Mouse (Mus musculus): ENCODE data around the gene Plau.

DNA sequence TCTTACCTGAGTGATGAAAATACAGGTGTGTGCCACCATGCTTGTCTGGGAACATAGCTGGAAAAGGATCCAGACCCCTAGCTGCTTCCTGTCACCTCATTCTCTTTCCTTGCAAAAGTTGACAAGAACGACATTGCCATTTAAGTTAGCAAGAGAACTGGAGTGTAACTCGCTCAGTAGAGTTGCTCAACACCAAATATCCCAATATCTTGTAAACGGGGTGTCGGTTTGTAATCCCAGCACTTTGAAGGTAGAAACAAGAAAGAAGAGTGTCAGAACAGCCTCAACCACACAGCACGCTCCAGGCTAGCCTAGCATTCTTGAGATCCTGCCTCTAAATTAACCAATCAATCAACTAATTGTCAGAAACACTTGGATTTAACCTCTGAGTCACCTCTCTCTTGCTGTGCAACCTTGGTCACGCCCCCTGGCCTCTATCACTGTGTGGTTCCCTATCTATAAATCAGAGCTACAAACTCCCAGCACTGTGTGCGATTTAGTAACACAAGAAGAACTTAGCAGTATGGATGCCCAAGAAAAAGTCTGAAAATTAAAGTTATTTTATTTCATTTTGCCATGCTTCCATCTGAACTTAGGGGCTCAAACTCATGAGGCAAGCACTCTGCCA is 24.6 kb upstream of the Plau start:
- TF ChIP-seq CTCF (IDR thresholded peaks at IDR 0.05; ENCODE audit: borderline replicate concordance, insufficient read depth, low read depth, low read length) (no peak), POLR2A (IDR thresholded peaks at IDR 0.05; ENCODE audit: borderline replicate concordance, insufficient read depth, low read length) (no peak)
